Mouse (Mus musculus): ENCODE data around the gene Msi2.

DNA sequence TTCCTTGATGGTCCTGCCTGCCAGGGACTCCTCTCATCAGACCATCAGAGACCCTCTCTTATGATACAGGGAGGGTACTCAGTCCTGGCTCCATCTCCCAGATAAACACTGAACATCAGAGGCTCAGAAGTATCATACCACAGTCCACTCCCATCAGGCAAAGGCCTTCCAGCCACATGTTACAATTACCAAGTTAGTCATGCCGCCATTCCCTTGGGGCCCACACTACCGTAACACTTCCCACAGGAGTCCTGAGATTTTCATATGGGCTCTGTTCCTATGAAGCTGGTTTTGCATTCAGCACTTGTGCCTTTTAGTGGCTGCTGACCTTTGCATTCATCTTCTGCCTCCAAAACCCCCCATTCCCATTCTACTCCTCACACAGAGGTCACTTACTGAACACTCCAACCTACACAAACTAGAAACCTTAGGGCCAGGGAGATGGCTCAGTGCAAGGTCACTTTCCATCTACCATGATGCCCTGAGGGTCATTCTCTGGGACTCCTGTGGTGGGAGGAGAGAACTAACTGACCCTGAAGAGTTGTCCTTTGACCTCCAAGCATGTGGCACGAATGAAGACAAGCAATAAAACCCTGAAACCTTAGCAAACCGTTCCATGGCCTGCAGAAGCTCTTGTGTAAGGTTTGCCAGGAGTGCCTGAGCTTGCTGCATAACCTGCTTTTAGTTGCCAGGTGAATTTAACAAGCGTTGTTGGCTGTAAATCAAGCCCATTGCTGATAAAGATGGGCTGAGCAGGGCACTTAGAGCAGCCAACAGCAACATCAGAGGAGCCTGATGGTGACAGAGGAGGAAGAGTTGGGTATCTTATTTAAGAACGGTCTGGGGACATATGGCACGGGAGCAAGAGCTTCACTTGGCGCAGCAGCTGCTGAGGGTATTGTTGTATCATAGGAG lies 323.0 kb downstream of the Msi2 start:
- TF ChIP-seq POLR2A (IDR thresholded peaks at IDR 0.05; ENCODE audit: control insufficient read depth, low read depth, low read length) = no peak
- no peak for TF ChIP-seq CTCF (IDR thresholded peaks at IDR 0.05; ENCODE audit: control insufficient read depth, insufficient read depth, insufficient replicate concordance, low read depth, low read length)
